Mouse (Mus musculus) limb, embryonic 11.5 days (tissue): ENCODE measurements at regions not wholly inside any gene's neighbourhood (a gene's known extent, or its start where the extent isn't known, plus 50 kb on each side); places are given as distances from the start of the nearest gene placed in this dataset.

Experiments used
- ATAC-seq: fragments of 200-750 bp; cut with Nextera tagmentation; 2 replicates; pipeline ENCODE4 v1.8.0; 2017; ENCODE audit warnings: low read depth; ENCODE audit not compliant: insufficient number of reproducible peaks, low FRiP score, low TSS enrichment
- DNase-seq: peaks from one replicate; pipeline ENCODE4 v3.0.0-alpha.2; 2015; ENCODE audit warnings: low spot score
- H3K27ac ChIP-seq: fragments of 300-500 bp; sonication (generic); replicated peaks from 2 replicates; pipeline ENCODE4 v1.5.1; 2014; ENCODE audit warnings: low read depth, mild to moderate bottlenecking, low read length
- H3K27me3 ChIP-seq: fragments of 300-500 bp; sonication (generic); 2 replicates; pipeline ENCODE4 v1.6.1; 2014; ENCODE audit warnings: mild to moderate bottlenecking, low read length, mixed read lengths; ENCODE audit not compliant: control insufficient read depth, insufficient read depth
- H3K36me3 ChIP-seq: fragments of 300-500 bp; sonication (generic); 2 replicates; pipeline ENCODE4 v1.6.1; 2014; ENCODE audit warnings: mild to moderate bottlenecking, low read length, moderate library complexity, mixed read lengths; ENCODE audit not compliant: control insufficient read depth, insufficient read depth
- H3K4me1 ChIP-seq: fragments of 300-500 bp; sonication (generic); 2 replicates; pipeline ENCODE4 v1.6.1; 2014; ENCODE audit warnings: low read length, mixed read lengths; ENCODE audit not compliant: control insufficient read depth, insufficient read depth
- H3K4me2 ChIP-seq: fragments of 300-500 bp; sonication (generic); 2 replicates; pipeline ENCODE4 v1.6.1; 2014; ENCODE audit warnings: low read depth, mild to moderate bottlenecking, moderate library complexity; ENCODE audit not compliant: severe bottlenecking
- H3K4me3 ChIP-seq: fragments of 300-500 bp; sonication (generic); 2 replicates; pipeline ENCODE4 v1.5.1; 2014; ENCODE audit warnings: low read depth, low read length
- H3K9ac ChIP-seq: fragments of 300-500 bp; sonication (generic); 2 replicates; pipeline ENCODE4 v1.6.1; 2014; ENCODE audit warnings: mild to moderate bottlenecking, low read length
- H3K9me3 ChIP-seq: fragments of 300-500 bp; sonication (generic); 2 replicates; pipeline ENCODE4 v1.6.1; 2016; ENCODE audit warnings: low read length; ENCODE audit not compliant: control insufficient read depth
- WGBS: fragments of 180-500 bp; shearing (Covaris S2); extraction: QIAGEN DNeasy Blood & Tissue Kit; methylation state at CpG from one replicate; pipeline ENCODE4 v1.1.7; 2014; 5-methylcytosine and 5-hydroxymethylcytosine counted together

DNA sequence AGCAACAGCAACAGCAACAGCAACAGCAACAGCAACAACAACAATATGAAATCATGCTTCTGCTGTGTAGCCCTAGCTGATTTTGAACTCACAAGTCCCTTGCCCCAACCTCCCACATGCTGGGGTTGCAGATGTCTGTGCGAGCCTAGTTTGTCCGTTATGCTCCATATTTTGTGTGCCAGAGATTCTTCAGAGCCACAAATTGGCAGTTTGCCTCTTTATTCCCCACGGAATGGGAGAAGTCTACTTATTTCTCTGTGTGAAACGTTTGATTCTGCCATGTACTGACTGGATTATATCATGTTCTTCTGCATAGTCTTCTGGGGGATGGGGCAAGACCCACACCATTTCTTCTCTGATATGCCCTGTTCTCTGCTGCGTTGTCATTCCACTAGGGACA is 64.5 kb upstream of the Myocd start:
- no peak for DNase-seq
- Histone ChIP-seq H3K9me3 (no peaks in the 10 kb centered on the region), H3K36me3 (no peaks in the 10 kb centered on the region), H3K27me3 (no peaks in the 10 kb centered on the region), H3K27ac (no peak overlapping the region), H3K4me3 (no peak overlapping the region), H3K4me2 (no peak overlapping the region), H3K9ac (no peak overlapping the region), H3K4me1 (no peaks in the 10 kb centered on the region)
- ATAC-seq, result no peak
- WGBS, result 85% methylated on average over 5 of the region's 5 CpGs

DNA sequence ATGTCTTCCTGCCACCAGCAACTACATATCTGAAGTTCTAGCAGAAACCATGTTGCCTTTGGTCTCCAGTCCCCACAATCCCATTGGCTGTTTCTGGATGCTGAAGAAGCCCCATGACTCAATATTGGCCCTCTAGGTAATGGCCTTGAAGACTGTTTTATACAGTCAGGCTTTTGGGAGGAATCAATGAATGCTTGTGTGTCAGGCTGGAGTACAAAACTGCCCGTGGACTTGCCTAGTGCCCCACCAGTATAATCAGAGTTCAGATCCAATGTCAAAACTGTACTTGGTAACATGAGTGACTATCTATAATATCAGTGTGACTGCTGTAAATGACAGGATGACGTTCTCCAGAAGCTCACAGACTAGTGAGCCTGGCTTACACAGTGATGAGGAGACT is 63.3 kb upstream of the Myocd start:
- no peak overlapping the region for H3K27ac ChIP-seq
- H3K4me1 ChIP-seq, result no peaks in the 10 kb centered on the region
- no peaks in the 10 kb centered on the region for H3K9me3 ChIP-seq
- H3K4me2 ChIP-seq, result no peak overlapping the region
- no peaks in the 10 kb centered on the region for H3K27me3 ChIP-seq
- ATAC-seq, result no peak
- no peaks in the 10 kb centered on the region for H3K36me3 ChIP-seq
- no peak for DNase-seq
- H3K4me3 ChIP-seq, result no peak overlapping the region
- H3K9ac ChIP-seq, result no peak overlapping the region
- 83% methylated on average over 2 of the region's 2 CpGs for WGBS

DNA sequence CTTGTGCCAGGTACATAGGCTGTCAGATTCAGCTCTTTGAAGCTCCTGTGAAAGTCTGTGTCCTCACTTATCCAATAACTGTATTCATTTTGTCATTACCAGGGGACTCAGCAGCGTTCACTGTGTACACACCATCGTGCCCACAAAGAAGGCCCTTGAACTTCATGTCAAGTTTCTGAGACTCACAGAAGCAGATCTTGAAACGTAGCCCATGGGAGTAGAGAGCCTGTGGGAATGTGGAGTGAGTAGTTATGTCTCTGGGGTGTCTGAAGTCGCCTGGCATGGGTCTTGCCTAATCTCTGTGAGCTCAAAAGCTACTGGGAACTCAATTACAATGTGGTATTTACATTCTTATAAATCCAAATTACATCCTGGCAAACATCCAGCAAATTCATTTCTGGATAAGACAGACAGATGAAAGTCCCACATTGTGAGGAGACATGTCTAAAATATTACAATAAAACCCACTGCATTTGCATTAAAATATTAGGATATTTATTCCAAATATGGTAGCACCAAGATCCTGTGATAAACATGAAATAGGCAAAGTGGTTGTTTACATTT is 53.2 kb upstream of the Myocd start:
- Histone ChIP-seq H3K4me1 (no peaks in the 10 kb centered on the region), H3K4me2 (no peak overlapping the region), H3K9ac (no peak overlapping the region), H3K27me3 (no peaks in the 10 kb centered on the region), H3K9me3 (no peaks in the 10 kb centered on the region), H3K4me3 (no peak overlapping the region), H3K27ac (no peak overlapping the region), H3K36me3 (no peaks in the 10 kb centered on the region)
- ATAC-seq, result no peak
- DNase-seq, result no peak
- WGBS, result 77% methylated on average over 4 of the region's 4 CpGs
